25 mouse cellular contexts compared by ENCODE assay signal in the genomic region with DNA sequence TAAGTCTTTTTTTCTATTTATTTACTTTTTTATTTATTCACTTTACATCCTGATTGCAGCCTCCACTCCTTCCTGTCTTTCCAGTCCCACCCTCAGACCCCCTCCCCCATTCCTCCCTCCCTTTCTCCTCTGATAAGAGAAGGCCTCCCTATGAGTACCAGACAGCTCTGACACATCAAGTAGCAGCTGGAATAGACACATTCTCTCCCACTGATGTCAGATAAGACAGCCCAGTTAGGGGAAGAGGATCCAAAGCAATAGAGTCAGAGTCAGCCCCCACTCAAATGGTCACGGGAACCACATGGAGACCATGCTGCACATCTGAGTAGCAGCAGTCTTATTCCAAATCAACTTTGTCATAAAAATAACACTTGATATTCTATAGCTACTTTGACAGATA.
"Had no signal": no experiment of that assay in that cellular context is flagged by ENCODE, and none has a peak within 500 bp of the region (broad histone marks: within the 10 kb centered on the region; RNA-seq: fewer than 3 reads in every experiment).

No protein-coding gene starts in this region.

- H3K4me1 ChIP-seq: heart, embryonic 15.5 days; intestine, embryonic 15.5 days had no signal

- H3K4me3 ChIP-seq: gastrocnemius, adult 2 months; heart, adult 2 months; heart, embryonic 13.5 days; heart, embryonic 15.5 days; hindbrain, embryonic 10.5 days; hindbrain, embryonic 12.5 days; intestine, embryonic 15.5 days; layer of hippocampus, adult 2 months; left cerebral cortex, adult 2 months; limb, embryonic 10.5 days; limb, embryonic 12.5 days had no signal

- H3K27ac ChIP-seq: gastrocnemius, adult 2 months; heart, adult 2 months; heart, embryonic 13.5 days; heart, embryonic 15.5 days; hindbrain, embryonic 10.5 days; hindbrain, embryonic 12.5 days; hindbrain, embryonic 14.5 days; intestine, embryonic 15.5 days; layer of hippocampus, adult 2 months; left cerebral cortex, adult 2 months; limb, embryonic 10.5 days; limb, embryonic 12.5 days had no signal

- DNase-seq: gastrocnemius, adult 2 months; gastrocnemius, postnatal 10 days; gastrocnemius, postnatal 25 days; heart, adult 2 months; heart, postnatal 14 days; heart, postnatal 36 days; kidney, adult 18-20 months; kidney, adult 8-10 months; kidney, postnatal 25 days; liver had no signal

- H3K9me3 ChIP-seq: heart, embryonic 13.5 days; heart, embryonic 15.5 days; hindbrain, embryonic 10.5 days; hindbrain, embryonic 12.5 days; intestine, embryonic 15.5 days; limb, embryonic 10.5 days; limb, embryonic 12.5 days had no signal

- H3K36me3 ChIP-seq: heart, embryonic 13.5 days; heart, embryonic 15.5 days; hindbrain, embryonic 10.5 days; hindbrain, embryonic 12.5 days; intestine, embryonic 15.5 days; limb, embryonic 10.5 days; limb, embryonic 12.5 days had no signal

- ATAC-seq: forebrain, embryonic 16.5 days; hindbrain, embryonic 16.5 days; inflammation-experienced regulatory T-cells, adult 6 months; intestine, embryonic 15.5 days; intestine, postnatal 0 days had no signal

- H3K27me3 ChIP-seq: heart, embryonic 13.5 days; heart, embryonic 15.5 days; hindbrain, embryonic 12.5 days; intestine, embryonic 15.5 days; limb, embryonic 12.5 days had no signal

- H3K9ac ChIP-seq: heart, embryonic 13.5 days; heart, embryonic 15.5 days; hindbrain, embryonic 12.5 days; hindbrain, embryonic 14.5 days; intestine, embryonic 15.5 days; limb, embryonic 12.5 days had no signal

- H3K4me2 ChIP-seq: heart, embryonic 11.5 days; heart, embryonic 13.5 days; heart, embryonic 15.5 days; hindbrain, embryonic 12.5 days; hindbrain, embryonic 14.5 days; intestine, embryonic 15.5 days; limb, embryonic 12.5 days had no signal
